Mouse (Mus musculus): ENCODE measurements around the gene Fmo4.

The Fmo4 gene

DNA sequence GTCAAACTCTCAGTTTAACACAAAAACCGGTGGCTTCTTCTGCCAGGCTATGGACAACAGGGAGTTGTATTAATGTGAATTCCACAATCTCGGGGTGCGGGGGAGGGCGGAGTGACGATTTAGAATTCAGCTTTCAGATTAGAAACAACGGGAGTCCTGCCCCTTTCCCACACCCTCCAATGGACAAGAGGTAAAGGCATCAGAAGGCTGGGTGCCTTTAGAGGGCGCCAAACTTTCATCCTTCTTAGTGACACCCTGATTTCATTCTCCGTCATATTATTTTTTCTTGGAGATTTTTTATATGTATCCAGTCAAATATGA, at the start of gene Fmo4:
Fmo4 (minus strand) TSS at position 137 of the 321 bp plus-strand sequence.
- no peak for DNase-seq

DNA sequence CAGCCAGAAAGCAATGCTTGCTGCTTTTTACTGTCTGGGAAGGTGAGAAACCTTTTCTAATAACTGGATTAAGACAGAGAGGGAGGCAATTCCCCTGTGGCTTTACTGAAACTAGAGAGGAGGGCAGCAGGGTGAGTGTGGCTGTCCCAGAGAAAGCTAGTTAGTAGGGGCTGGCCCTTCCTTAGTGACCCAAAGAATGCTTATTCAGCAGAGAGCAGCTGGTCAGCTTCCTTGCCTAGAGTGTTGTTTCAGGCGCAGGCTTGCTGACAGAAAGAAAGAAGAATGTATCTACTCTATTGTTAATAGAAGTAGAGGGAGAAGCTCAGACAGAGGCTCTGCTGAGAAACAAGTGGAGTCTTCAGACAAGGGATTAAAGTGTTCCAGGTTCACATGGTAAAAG, 48.6 kb upstream of the Fmo4 start:
- DNase-seq = no peak

DNA sequence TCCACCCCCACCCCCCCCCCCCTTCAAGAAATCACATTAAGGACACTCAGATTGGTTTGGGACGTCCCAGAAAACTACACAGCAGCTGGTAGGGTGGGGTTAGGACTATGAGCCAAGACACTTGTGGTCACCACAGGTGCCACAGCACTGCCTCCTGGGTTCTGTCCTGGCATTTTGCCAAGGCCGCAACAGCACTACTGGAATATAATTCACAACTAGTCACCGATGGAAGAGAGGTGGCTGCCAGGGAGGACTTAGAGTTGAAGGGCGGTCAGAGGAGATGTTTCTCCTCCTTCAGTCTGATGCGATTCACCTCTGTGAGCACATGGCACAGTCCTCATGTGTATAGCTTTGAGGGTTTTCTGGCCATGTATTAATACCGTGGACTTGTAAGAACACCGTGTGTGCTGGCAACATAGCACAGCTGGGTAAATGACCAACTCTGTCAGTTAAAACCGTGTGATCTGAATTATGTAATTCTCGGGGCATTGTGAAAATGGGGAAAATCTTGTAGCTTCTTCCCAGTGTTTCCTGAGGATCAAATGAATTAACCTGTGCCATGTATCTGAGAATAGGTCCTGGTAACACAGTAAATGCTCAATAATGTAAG, 46.3 kb upstream of the Fmo4 start:
- no peak for DNase-seq

DNA sequence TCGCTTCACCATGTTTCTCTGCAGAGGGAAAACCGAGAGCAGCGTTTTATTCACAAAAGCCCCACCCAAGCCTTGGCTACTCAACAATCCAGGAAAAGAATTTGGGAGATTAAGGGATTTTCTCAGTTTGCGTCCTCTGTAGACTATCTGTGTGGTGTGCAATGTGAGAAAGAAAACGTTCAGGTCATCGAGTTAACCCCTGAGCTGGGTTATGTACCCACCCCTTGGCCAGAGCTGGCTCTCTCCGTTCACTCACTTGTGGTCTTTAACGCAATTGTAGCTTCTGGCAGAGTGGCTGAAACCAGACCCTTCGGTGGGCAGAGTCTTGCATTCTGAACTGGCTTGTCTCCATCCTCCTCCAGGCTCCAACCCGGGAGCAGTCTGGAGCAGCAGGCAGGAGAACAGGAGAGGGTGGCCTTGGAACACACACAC, 45.8 kb upstream of the Fmo4 start:
- DNase-seq = no peak

DNA sequence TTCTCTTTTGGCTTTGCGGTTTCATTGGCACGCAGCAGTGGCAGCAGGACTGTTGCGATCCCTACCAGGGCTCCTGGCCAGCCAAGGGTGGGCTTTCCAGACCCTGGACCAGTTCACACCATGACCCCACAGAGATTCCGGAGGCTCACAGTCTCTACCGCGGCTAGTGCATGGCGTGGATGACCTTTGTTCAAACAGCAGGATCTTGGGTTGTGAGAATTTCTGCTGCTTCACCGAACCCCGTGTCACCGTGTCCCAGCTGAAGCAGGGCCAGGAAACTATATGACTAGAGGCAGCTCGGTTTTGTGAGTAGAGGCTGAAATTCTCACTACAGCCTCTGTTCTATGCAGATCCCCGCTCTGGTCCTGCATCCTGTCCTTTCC, 45.0 kb upstream of the Fmo4 start:
- no peak for DNase-seq

DNA sequence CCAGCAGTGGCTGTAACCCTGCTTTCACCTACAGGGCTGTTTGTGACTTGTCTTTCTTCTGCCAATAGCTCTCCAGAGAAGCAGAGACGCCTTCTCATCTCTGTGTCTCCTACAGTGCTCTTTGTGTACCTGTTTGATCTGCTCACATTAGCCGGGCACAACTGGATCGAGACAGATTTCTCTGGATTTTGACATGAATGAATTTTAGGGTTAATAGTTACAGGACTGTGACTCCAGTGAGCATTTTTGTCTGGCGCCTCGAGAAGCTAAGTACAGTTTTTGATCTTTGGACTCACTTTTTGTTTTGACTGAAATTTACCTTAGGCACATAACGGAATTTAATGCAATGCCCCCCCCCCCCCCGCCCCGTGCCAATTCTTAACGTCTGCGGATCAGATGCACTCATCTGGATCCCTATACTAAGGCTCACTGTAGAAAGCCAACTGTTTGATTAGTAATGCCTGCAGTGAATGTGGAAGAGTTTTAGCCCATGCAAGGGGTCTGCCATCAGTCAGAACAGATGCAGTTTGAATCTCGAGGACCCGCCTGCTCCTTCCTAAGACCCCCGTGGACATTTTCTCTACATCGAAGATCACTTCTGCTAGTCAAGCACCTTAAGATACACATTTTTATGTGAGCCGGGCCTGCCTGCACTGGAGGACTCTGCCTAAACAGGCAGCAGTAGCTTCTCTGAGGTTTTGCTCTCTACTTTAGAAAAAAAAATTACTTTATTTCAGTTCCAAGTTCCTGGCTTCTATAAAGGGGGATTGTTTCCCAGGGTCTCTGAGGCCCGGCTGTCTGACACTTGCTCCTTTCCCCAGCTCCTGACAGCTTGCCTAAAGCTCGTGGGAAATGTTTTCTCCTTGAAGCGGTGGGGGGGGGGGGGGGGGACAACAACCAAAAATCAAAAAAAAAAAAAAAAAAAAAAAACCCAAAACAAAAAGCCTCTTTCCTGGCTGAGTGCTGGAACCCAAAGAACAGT, 44.3 kb upstream of the Fmo4 start:
- no peak for DNase-seq

DNA sequence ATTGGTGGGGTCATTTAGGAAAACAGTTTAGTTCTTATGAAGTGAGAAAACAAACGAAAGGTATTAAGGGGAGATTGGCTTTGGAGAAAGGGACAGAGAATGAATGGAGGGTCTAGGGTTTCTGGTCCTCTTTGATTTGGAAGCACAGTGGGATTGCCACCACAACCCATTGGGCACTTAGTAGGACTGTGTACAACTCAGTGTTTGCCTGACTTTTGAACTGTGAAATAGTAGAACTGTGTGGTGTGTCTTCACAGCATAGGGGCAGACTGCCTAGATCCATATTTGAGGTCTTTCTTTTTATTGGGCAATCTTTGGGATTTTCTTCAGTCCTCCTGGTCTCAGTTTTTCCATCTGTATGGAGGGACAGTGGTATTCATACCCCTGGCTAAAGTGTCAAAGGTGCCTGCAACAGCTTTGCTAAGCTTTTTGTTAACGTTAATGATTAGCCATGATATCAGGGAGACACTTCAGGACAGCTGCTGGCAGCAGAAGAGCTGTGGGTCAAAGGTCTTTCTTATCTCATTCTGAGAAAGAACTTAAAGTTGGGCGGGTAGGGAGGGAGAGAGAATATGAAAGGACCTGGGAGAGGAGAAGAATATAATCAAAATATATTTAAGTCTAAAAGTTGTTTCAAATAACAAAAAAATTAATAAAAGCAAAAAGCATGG, 40.2 kb upstream of the Fmo4 start:
- DNase-seq = no peak

DNA sequence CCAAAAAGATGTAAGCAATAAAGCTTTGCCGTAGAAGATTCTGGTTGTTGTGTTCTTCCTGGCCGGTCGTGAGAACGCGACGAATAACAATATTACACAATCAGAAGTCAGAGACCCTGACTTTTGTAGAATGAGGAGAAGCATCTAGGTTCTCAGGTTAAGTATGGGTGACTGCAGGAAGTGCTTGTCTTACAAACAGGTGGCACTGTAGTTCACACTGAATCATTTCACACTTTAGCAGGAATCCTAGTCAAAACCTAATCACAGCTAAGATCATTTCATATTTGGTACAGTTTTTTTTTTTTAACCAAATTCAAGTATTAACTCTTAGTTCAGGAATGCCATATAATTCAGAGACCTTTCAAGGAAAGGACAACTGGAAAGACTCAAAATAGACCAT, 33.8 kb upstream of the Fmo4 start:
- no peak for DNase-seq

DNA sequence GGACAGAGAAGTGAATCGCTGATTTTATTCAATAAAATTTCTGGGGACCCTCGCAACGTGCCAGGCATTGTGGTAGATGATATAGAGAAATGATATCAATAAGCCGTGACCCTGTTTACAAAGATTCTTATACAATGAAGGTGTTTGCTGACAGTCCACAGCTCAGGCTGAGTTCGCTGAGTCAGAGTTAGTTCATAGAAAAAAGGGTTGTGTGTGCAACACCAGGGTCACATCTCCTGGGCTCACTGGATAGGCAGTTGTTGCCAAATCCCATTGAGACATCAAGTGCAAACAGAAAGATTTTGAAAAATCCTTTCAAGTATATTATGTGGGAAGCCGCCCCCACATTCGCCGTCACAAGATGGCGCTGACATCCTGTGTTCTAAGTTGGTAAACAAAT, 26.4 kb upstream of the Fmo4 start:
- no peak for DNase-seq

DNA sequence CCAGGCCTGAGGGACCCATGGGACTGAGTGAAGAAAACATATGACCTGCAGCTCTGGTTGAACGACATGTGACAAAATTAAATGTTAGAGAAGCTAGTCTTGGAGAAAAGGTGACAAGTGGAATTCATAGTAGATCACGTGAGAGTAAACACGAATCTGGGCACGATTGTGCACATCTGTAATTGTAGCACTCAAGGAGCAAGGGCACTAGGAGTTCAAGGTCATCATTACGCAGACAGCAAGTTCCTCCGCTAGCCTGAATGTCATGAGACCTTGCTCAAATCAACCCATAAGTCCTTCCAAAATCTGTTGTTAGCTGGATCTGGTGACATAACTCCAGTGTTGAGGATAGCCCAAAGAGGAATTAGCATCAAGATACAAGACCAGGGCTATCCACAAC, 25.2 kb upstream of the Fmo4 start:
- no peak for DNase-seq

DNA sequence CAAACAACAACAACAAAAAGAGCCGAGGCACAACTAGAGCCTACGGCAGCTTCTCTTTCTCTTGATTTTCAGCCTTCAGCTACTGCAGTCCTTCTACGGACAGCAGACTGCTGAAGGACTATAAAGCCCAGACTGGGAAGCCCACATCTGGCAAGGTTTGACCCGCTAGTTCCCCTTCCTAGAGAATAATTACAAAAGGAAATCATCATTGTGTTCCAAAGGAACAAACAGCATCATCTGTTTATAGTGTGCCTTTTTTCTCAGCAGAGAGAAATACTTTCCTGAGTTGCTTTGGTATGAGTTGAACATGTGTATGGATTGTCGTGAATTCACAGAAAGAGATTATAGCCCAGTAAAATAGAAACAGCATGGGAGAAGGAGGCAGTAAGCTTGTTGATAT, 20.6 kb upstream of the Fmo4 start:
- no peak for DNase-seq

DNA sequence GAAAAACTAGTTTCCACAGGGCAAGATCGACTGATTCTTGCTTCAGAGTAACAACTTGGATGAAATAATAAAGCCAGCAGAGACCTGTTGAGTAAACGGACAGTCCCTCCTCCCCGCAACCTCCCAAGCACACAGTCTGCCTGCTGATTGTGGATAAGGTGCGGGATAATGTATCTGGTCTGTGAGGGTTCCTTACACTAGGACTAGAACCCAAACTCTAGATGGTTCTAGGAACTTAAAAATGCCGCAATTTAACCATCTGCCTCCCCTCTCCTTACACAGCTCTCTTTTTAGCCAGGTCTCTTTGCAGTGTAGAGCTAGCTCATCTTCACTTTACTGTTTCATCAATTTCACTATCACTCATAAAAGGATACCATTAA, 18.8 kb upstream of the Fmo4 start:
- no peak for DNase-seq

DNA sequence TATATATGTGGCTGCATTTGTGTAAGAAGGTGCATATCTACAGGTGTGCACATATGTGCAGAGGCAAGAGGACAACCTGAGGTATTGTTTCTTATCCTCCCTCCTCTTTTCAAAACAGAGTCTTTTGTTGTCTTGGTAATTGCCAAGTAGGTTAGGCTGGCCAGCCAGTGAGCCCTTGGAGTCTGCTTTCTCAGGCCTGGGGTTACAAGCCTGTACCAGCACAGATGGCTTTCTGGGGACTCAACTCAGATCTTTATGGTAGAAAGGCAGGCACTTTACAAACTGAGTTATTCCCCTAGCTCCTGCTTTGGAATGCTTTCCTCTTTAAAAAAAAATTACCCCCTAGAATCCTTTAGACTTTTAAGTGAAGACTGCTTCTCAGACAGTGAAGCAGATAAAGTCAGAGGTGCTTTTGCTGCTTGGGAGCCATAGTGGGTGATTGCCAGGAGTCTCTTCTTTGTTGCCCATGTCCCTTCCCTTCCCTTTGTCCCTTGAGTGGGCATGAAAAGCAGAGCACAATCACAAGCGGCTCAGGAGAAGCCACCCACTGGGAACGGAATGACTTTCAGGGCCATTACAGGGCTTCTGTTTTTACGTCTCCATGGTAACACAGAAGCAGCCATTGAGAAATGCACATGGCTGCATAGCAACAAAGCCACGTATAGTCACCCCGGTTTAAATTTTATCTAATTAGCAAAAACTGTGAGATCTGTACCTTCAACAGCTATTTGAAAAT, 18.2 kb upstream of the Fmo4 start:
- no peak for DNase-seq

DNA sequence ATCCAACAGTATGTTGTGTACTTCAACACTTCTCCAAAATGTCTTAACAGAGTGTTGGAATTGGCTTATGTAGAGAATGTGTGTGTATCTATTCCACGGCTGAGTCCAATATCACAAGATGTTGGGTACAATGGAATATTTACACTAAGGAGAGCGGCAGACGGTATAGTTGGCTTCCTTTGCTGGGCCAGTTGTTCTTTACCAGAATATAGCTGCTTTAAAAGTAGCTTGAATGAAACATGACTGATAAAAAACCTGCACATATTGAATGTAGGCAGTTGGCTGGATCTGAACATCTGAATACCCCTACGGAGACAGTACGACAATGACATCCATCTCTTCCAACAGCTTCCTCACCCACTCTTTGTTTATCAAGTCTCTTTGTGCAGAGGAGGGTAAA, 5.5 kb upstream of the Fmo4 start:
- no peak for DNase-seq

DNA sequence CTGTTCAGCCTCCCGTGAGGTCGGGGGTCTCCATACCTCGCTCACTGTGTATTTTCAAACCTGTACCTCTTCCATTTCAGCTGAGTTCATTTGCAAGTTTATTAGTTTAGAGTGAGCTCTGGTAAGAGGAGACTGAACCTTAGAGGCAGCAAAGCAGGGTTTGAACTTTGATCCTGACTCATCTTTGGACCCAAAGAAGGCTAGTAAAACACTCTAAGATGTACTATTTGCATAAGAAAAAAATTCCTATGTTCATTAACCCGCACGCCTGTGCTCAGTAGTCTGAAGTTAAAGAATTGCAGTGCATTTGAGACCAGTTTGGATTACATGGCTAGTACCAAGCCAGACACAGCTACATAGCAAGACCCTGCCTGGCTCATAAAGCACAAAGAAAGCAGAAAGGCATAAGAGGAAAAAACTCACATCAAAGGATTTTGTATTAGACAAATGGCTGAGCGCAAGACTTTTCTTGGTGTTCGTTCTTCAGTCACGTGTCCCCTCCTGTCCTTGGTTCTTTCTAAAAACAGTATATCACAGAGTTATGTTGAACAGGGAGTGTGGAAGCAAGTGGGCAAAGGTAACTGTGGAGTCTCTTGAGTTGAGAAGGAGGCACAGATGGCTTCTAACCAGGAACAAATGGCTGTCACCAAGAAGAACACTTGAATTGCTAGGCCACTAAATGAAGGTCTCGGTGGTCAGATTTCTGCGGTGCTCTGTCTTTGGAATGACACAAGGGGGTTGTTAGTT, 1.8 kb upstream of the Fmo4 start:
- DNase-seq = no peak

DNA sequence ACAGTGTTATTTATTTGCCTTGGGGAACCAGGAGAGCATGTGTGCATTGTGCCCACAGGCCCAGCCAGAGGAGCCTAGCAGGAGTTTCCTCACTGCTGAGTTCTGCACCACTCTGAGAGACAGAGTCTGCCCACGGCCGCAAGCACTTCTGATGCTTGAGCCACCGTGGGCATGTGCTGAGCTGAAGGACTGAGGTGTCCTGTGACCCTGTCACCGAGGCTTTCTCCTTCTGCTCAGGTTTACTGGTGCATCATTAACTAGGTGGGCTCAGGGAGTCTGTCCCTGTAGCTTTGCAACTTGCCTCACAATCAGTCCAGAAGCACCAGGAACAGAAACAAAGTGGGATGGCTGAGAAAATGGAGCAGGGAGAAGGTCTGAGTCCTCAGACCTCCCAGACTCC, 1.2 kb upstream of the Fmo4 start:
- no peak for DNase-seq

DNA sequence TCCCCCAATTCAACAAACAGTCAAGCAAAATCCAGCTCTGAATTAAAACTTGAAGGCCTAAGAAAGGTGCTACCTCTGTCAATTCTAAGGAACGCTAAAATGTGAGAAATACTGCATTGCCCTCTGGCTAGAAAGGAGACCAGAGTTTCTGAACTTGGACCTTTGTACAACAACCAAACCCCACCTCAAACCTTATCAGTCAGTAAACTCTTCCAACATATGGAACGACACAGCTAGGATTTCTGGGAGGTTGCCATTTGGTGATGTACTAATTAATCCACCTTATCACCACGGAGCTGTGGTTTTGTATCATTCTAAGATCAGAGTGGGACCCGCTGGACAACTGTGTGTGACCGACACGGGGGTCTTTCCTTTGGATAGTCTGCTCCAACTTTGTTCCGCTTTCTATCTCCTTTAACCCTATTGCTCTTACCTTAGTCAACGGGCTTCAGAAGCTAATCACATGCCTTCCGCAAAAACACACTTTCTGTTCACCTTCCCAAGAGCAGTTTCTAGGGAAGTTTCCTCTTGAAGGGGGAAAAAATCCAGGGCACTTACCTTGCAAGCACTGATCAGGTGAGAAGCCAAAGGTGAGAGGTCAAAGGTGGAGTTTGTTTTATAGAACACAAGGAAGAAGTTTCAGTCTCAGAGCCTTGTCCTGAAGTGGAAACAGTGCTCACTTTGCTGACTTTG, 483 bp downstream of the Fmo4 start:
- no peak for DNase-seq

DNA sequence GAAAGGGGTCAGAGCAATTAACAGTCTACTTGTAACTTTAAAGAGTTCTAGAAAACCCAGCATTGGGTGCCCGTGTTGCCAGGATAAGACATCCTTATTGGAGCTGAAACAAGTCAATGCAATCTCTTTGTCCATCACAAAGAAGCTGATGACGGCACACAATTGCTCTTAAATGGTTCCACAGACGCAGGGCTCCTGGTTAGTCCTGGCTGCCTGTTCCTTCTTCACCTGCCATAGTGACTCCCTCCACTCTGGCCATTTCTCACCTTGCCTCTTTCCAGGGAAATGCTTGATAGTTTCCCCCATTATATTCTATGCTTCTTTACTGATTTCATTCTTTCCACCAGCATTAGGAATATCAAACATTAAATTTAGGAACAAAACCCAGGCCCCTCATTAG, 5.2 kb downstream of the Fmo4 start:
- no peak for DNase-seq

DNA sequence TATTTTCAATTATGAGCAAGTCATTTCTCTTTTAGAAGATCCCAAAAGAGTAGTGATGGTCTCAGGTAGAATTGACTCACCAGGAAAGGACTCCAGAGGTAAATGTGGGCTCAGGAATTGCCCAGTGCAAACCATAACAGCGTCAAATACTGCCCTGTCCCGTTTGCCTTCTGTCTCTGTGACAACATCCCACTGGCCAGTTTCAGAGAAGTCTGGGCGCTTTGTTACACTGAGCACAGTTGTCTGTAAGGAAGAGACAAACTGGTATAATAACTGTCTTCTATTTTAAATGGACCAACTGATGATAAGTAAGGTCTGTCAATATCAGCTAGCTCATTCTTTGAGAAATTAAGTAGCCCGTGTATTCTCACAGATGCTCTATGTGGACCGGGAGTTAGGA, 6.3 kb downstream of the Fmo4 start:
- no peak for DNase-seq

DNA sequence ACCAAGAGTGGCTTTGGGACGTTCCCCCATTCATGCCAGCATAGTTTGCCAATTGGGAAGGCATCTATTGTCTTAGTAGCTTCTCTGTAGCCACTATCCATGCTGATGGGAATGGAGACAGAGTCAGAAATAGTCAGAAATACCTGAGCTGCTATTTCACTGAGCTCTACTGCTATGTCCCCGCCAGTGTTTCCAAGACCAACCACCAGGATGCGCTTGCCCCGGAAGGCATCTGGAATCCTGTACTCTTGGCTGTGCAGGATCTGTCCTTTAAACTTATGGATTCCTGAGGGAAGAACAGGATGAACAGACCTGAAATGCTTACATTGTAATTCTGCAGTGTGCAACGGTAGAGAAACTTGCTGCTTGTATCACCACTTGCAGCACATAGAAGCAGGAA, 8.8 kb downstream of the Fmo4 start:
- DNase-seq = no peak

DNA sequence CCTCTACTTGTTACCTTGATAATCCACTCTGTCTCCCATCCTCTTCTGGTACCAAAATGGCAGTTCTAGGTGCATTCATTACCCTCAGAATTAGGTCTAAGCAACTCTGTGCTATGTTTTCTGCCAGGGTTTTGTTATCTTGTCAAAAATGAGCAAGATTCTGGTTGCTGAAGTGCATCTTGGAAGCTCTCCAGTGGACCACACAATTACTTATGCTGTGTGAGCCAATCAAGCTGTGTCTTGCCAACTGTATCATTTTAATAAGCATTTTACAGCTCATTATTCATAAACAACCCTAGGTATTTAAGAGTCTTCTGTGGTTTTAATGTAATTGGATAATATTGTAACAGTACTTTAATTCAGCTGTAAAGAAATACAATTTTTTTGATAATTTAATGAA, 17.3 kb downstream of the Fmo4 start:
- DNase-seq = no peak
